Mouse (Mus musculus) thymus, adult 2 months (tissue): ENCODE data around the gene Tnfaip2. TPM values are rescaled to one million over a fixed set of nuclear protein-coding genes. Genes with fewer than 3 reads are reported as not detected.

ENCODE experiments used
- DNase-seq: peaks from one replicate; pipeline ENCODE4 v3.0.0; 2021
- H3K27ac ChIP-seq: fragments of 200-500 bp; 2 replicates; pipeline ENCODE4 v1.5.1; 2012; ENCODE audit warnings: low read length, control low read depth; ENCODE audit not compliant: control insufficient read depth, insufficient read depth
- H3K27me3 ChIP-seq: fragments of 200-500 bp; 2 replicates; pipeline ENCODE4 v1.6.1; 2012; ENCODE audit warnings: mild to moderate bottlenecking, low read length, moderate library complexity, mixed read lengths; ENCODE audit not compliant: control insufficient read depth, insufficient read depth
- H3K36me3 ChIP-seq: fragments of 200-500 bp; 2 replicates; pipeline ENCODE4 v1.6.1; 2012; ENCODE audit warnings: mild to moderate bottlenecking, low read length, moderate library complexity; ENCODE audit not compliant: control insufficient read depth, insufficient read depth
- H3K4me1 ChIP-seq: fragments of 200-500 bp; replicated peaks from 2 replicates; pipeline ENCODE4 v1.6.1; 2012; ENCODE audit warnings: low read length; ENCODE audit not compliant: control insufficient read depth, insufficient read depth
- H3K4me3 ChIP-seq: fragments of 200-500 bp; 2 replicates; pipeline ENCODE4 v1.5.1; 2012; ENCODE audit warnings: mild to moderate bottlenecking, low read length, control low read depth, moderate library complexity; ENCODE audit not compliant: control insufficient read depth, insufficient read depth
- CTCF ChIP-seq: fragments of 200-500 bp; IDR thresholded peaks from 2 replicates; pipeline ENCODE4 v1.5.1; 2012; ENCODE audit warnings: mild to moderate bottlenecking, control low read depth, low read length, moderate library complexity, borderline replicate concordance; ENCODE audit not compliant: control insufficient read depth, poor library complexity, insufficient read depth; ENCODE audit errors: extremely low read depth
- POLR2A ChIP-seq: fragments of 200-500 bp; IDR thresholded peaks from 2 replicates; pipeline ENCODE4 v1.6.1; 2012; ENCODE audit warnings: mild to moderate bottlenecking, low read length, control low read depth, moderate library complexity; ENCODE audit not compliant: control insufficient read depth, poor library complexity, insufficient read depth; ENCODE audit errors: extremely low read depth
- WGBS: fragments of 180-500 bp; shearing (Covaris S2); methylation state at CpG from one replicate; pipeline ENCODE4 v1.1.7; 2018; 5-methylcytosine and 5-hydroxymethylcytosine counted together
- polyA plus RNA-seq: library from polyadenylated mRNA; depleted of rRNA; stranded (reverse); fragments of >200 nt; gene quantifications from 2 replicates; pipeline ENCODE4 v1.2.3, GENCODE M21; 2012

Tnfaip2 gene
- polyA plus RNA-seq, 1 experiment: 27.9 TPM

DNA sequence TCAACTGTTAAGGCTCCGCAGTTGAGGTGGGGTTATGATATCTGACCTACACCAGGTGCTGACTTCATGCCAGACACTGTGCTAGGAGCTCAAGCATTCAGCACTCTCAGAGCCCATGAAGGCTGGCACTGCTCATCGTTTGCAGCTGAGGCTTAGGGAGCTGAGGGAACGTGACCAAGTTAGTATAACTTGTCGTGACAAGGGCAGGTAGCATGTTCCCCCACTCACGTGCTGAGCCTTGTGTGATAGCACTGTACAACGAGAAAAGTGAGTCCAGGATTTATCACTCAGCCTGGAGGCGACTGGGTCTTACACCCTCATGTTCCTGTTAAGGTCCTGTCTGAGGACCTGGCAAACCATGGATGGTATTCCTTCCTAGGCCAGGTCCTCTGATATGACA, 9.3 kb downstream of the Tnfaip2 start:
- Histone ChIP-seq H3K27me3 (no peaks in the 10 kb centered on the region), H3K4me1 (no peaks in the 10 kb centered on the region)
- TF ChIP-seq CTCF (no peak), POLR2A (no peak)

GRCm38 (mm10) chr12:111454021-111454420, 11.8 kb downstream of the Tnfaip2 start:
- no peaks in the 10 kb centered on the region for H3K36me3 ChIP-seq
- no peaks in the 10 kb centered on the region for H3K27me3 ChIP-seq
- H3K4me3 ChIP-seq: no peak overlapping the region
- no peak for DNase-seq
- WGBS: 39% methylated on average over 4 of the region's 4 CpGs
- H3K4me1 ChIP-seq: no peaks in the 10 kb centered on the region
- TF ChIP-seq POLR2A (no peak), CTCF (no peak)
- no peak overlapping the region for H3K27ac ChIP-seq

More for the DNA sequence above, 9.3 kb downstream of the Tnfaip2 start:
- WGBS: 92% methylated on average over 7 of the region's 7 CpGs
- H3K27ac ChIP-seq: no peak overlapping the region
- H3K4me3 ChIP-seq: no peak overlapping the region
- H3K36me3 ChIP-seq: no peaks in the 10 kb centered on the region
- DNase-seq: no peak

DNA sequence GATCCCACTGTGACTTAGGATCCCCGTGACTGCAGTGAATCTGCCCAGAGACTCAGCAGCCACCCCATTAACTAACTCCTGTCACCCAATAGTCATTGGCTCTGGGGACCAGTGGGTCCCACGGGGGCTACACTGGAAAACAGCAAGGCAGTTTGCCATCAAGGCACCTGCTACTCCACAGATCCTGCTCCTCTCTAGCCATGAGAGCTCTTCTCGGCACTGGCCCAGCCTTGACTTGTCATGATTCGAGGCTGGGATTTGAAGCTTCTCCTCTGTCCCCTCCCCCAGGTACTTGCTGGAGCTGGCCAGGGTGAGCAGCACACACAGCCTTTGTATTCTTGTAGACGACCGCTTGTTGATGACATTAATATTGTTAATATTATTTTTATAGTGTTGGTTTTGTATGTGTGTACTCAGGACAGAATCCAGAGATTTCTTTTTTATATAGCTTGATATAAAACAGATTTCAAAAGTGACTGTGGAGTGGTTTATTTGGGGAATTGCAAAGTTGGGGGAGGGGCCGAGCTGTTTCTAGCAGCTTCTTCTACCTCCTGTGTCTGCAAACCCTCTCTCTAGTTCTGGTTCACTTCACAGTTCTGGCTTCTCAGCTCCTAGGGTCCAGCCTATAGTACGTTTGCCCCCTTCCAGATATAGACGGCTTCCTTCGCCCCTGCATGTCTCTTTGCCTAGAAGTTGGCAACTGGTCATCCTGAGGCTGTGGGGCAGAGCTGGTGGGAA, 12.4 kb downstream of the Tnfaip2 start:
- no peak for DNase-seq

GRCm38 (mm10) chr12:111455311-111455846, 13.1 kb downstream of the Tnfaip2 start:
- no peaks in the 10 kb centered on the region for H3K36me3 ChIP-seq
- no peak overlapping the region for H3K4me3 ChIP-seq
- H3K4me1 ChIP-seq: no peaks in the 10 kb centered on the region
- 85% methylated on average over 12 of the region's 12 CpGs for WGBS
- no peak for DNase-seq
- H3K27ac ChIP-seq: no peak overlapping the region
- TF ChIP-seq CTCF (no peak), POLR2A (no peak)
- no peaks in the 10 kb centered on the region for H3K27me3 ChIP-seq

More for the DNA sequence above, 12.4 kb downstream of the Tnfaip2 start:
- no peaks in the 10 kb centered on the region for H3K27me3 ChIP-seq
- WGBS: 91% methylated on average over 10 of the region's 10 CpGs
- no peaks in the 10 kb centered on the region for H3K36me3 ChIP-seq
- TF ChIP-seq POLR2A (no peak), CTCF (no peak)
- no peaks in the 10 kb centered on the region for H3K4me1 ChIP-seq
- no peak overlapping the region for H3K27ac ChIP-seq
- no peak overlapping the region for H3K4me3 ChIP-seq

- no peaks in the 10 kb centered on the region for H3K4me1 ChIP-seq
- 85% methylated on average over 8 of the region's 8 CpGs for WGBS
- no peak overlapping the region for H3K4me3 ChIP-seq
- no peak for TF ChIP-seq CTCF
- no peak for TF ChIP-seq POLR2A
- H3K27ac ChIP-seq: no peak overlapping the region
- no peaks in the 10 kb centered on the region for H3K27me3 ChIP-seq
- no peaks in the 10 kb centered on the region for H3K36me3 ChIP-seq
- DNase-seq: no peak
Observed at GRCm38 (mm10) chr12:111455860-111456259, 13.6 kb downstream of the Tnfaip2 start.

DNA sequence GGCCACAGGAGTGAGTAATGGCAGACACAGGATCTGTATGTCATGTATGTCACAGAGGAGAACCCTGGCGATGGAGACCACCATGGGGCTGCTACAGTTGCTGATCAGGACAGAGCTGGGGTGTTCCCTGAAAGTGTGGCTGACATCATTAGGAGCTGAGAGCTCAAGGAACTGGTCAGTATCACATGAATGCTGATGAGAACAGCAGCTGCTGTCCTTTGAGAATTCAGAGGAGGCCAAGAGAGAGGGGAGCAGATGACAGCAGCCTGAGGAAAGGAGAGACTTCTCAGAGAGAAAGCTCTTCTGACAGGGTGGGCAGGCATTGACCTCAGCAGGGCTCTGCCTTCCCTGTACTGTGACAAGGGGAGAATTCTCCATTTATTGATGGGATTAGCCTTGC, 15.5 kb downstream of the Tnfaip2 start:
- WGBS: 92% methylated on average over 1 of the region's 1 CpGs
- DNase-seq: no peak
- TF ChIP-seq POLR2A (no peak), CTCF (no peak)

More for the DNA sequence above, 15.5 kb downstream of the Tnfaip2 start:
- H3K4me1 ChIP-seq: no peaks in the 10 kb centered on the region
- H3K27me3 ChIP-seq: no peaks in the 10 kb centered on the region
- no peak overlapping the region for H3K4me3 ChIP-seq
- H3K36me3 ChIP-seq: no peaks in the 10 kb centered on the region
- H3K27ac ChIP-seq: no peak overlapping the region
